Mouse (Mus musculus): Measurements from ENCODE around the gene Pmfbp1. TPM values are rescaled to one million over a fixed set of nuclear protein-coding genes. Genes with fewer than 3 reads are reported as not detected.
A peak's percentile ranks its signal among the peaks of the same experiment; 100 is the strongest.

The Pmfbp1 gene
- total RNA-seq, 2 experiments from 2014 or later: 0.06 TPM; not detected in 1

GRCm38 (mm10) chr8:109494601-109495000 lies 774 bp downstream of the Pmfbp1 start:
- no peak for DNase-seq
- intact Hi-C loops (cut with DNase I; ENCODE audit: low total_unique reads): no loop called here

- intact Hi-C loops (cut with DNase I; ENCODE audit: low total_unique reads): no loop called here
- no peak for DNase-seq
These were observed 3.6 kb downstream of the Pmfbp1 start for GRCm38 (mm10) chr8:109497431-109497830.

GRCm38 (mm10) chr8:109499009-109499717 lies 5.3 kb downstream of the Pmfbp1 start:
- intact Hi-C loops (cut with DNase I; ENCODE audit: low total_unique reads): no loop called here
- DNase-seq: no peak

- no peak for DNase-seq
- intact Hi-C loops (cut with DNase I; ENCODE audit: low total_unique reads): no loop called here
These were observed 9.7 kb downstream of the Pmfbp1 start for GRCm38 (mm10) chr8:109503566-109503965.

- no peak for DNase-seq
- intact Hi-C loops (cut with DNase I; ENCODE audit: low total_unique reads): no loop called here
These were observed 11.7 kb downstream of the Pmfbp1 start for GRCm38 (mm10) chr8:109505560-109505959.

- intact Hi-C loops (cut with DNase I; ENCODE audit: low total_unique reads): no loop called here
- no peak for DNase-seq
These were observed 30.2 kb downstream of the Pmfbp1 start for GRCm38 (mm10) chr8:109524008-109524407.

GRCm38 (mm10) chr8:109535140-109535990 lies 41.5 kb downstream of the Pmfbp1 start:
- no peak for DNase-seq
- intact Hi-C loops (cut with DNase I; ENCODE audit: low total_unique reads): no loop called here

GRCm38 (mm10) chr8:109536703-109537102 lies 42.9 kb downstream of the Pmfbp1 start:
- peak; percentile 74 for DNase-seq
- intact Hi-C loops (cut with DNase I; ENCODE audit: low total_unique reads): no loop called here

GRCm38 (mm10) chr8:109542165-109542564 lies 48.3 kb downstream of the Pmfbp1 start:
- intact Hi-C loops (cut with DNase I; ENCODE audit: low total_unique reads): no loop called here
- DNase-seq: no peak

GRCm38 (mm10) chr8:109542748-109543519 lies 49.1 kb downstream of the Pmfbp1 start:
- no peak for DNase-seq
- intact Hi-C loops (cut with DNase I; ENCODE audit: low total_unique reads): no loop called here

GRCm38 (mm10) chr8:109544049-109544448 lies 50.2 kb downstream of the Pmfbp1 start:
- intact Hi-C loops (cut with DNase I; ENCODE audit: low total_unique reads): no loop called here
- DNase-seq: no peak

- no peak for DNase-seq
- intact Hi-C loops (cut with DNase I; ENCODE audit: low total_unique reads): no loop called here
These were observed 57.8 kb downstream of the Pmfbp1 start for GRCm38 (mm10) chr8:109551663-109552062.

- DNase-seq: no peak
- intact Hi-C loops (cut with DNase I; ENCODE audit: low total_unique reads): no loop called here
These were observed 70.1 kb downstream of the Pmfbp1 start for GRCm38 (mm10) chr8:109563881-109564280.

GRCm38 (mm10) chr8:109564766-109565165 lies 70.9 kb downstream of the Pmfbp1 start:
- DNase-seq: no peak
- intact Hi-C loops (cut with DNase I; ENCODE audit: low total_unique reads): no loop called here

- peak; percentile 98 for DNase-seq
- intact Hi-C loops (cut with DNase I; ENCODE audit: low total_unique reads): no loop called here
These were observed 71.9 kb downstream of the Pmfbp1 start, which contains the start of the genes Dhx38 and Txnl4b for GRCm38 (mm10) chr8:109565498-109566333. TSS of gene Dhx38 (minus strand) at chr8:109565861. TSS of gene Txnl4b (plus strand) at chr8:109565892.

- DNase-seq: no peak
- intact Hi-C loops (cut with DNase I; ENCODE audit: low total_unique reads): no loop called here
These were observed 77.3 kb downstream of the Pmfbp1 start for GRCm38 (mm10) chr8:109571139-109571538.

- DNase-seq: no peak
These were observed 82.5 kb downstream of the Pmfbp1 start for GRCm38 (mm10) chr8:109576311-109576710.

GRCm38 (mm10) chr8:109578900-109579301 lies 85.1 kb downstream of the Pmfbp1 start, which contains the start of gene Hp:
TSS of gene Hp (minus strand) at chr8:109579172.
- DNase-seq: no peak
- intact Hi-C loops (cut with DNase I; ENCODE audit: low total_unique reads): no loop called here

More at GRCm38 (mm10) chr8:109576311-109576710, 82.5 kb downstream of the Pmfbp1 start:
- intact Hi-C loops (cut with DNase I; ENCODE audit: low total_unique reads): no loop called here

GRCm38 (mm10) chr8:109584293-109584692 lies 90.5 kb downstream of the Pmfbp1 start:
- no peak for DNase-seq
- intact Hi-C loops (cut with DNase I; ENCODE audit: low total_unique reads): no loop called here

Measured in gastrocnemius, postnatal 14 days (tissue).